Comparison of ENCODE assay signal across 27 mouse cellular contexts in the genomic region with DNA sequence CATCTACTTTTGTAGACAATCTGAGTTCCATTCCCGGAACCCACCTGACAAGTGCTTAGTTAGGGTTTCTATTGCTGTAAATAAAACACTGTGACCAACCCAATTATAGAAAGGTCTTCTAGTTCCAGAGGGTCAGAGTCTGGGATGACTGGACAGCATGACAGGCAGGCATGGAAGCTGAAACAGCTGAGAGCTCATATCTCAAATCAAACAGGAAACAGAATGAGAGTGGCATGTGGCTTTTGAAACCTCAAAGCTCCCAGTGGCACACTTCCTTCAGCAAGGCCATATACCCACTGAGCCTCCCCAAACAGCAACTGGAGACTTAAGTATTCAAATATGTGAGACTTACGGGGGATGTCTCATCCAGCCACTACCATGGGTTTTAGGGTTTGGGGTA. TPM values are rescaled to one million over a fixed set of nuclear protein-coding genes. Genes with fewer than 3 reads are reported as not detected.
DNase-seq lines count a peak whose midpoint lies in the region; ATAC-seq lines count a peak whose summit lies in the region.
"Had no signal": no experiment of that assay in that cellular context is flagged by ENCODE, and none has a peak within 500 bp of the region (broad histone marks: within the 10 kb centered on the region; RNA-seq: fewer than 3 reads in every experiment).

No protein-coding gene starts in this region.

- H3K9ac ChIP-seq in heart, embryonic 13.5 days, result no peak overlapping the region
- H3K9ac ChIP-seq in heart, embryonic 11.5 days (ENCODE audit: low read depth, low read length), result no peak overlapping the region
- H3K9ac ChIP-seq: limb, embryonic 15.5 days; liver, embryonic 14.5 days; lung, embryonic 15.5 days; midbrain, embryonic 13.5 days had no signal

- peak; percentile 23 for DNase-seq in thymus, postnatal 25 days
- no peak for DNase-seq in thymus, postnatal 4 days
- no peak for DNase-seq in kidney, adult 9 months
- DNase-seq in adrenal gland, postnatal 25 days, result no peak
- DNase-seq: adrenal gland, postnatal 14 days; B cell, adult 2 months; cerebellum, adult 18-20 months; cerebellum, postnatal 10 days; gastrocnemius, postnatal 25 days; heart, adult 2 months; heart, postnatal 14 days; kidney, adult 18-20 months; kidney, postnatal 36 days; layer of hippocampus, postnatal 36 days; right cerebral cortex, postnatal 25 days had no signal

- H3K36me3 ChIP-seq in heart, embryonic 13.5 days, result peaks cover 96% of the 10 kb centered on the region
- peaks cover 30% of the 10 kb centered on the region for H3K36me3 ChIP-seq in heart, embryonic 11.5 days (ENCODE audit: control insufficient read depth, insufficient read depth, low read length)

- no peak overlapping the region for H3K4me2 ChIP-seq in heart, embryonic 13.5 days
- H3K4me2 ChIP-seq in heart, embryonic 11.5 days, result no peak overlapping the region
- H3K4me2 ChIP-seq: limb, embryonic 15.5 days; lung, embryonic 15.5 days; midbrain, embryonic 13.5 days had no signal

- no peaks in the 10 kb centered on the region for H3K4me1 ChIP-seq in heart, embryonic 13.5 days
- H3K4me1 ChIP-seq in heart, embryonic 11.5 days (ENCODE audit: control insufficient read depth, insufficient read depth, low read length), result no peaks in the 10 kb centered on the region
- H3K4me1 ChIP-seq: limb, embryonic 10.5 days; limb, embryonic 15.5 days; lung, embryonic 15.5 days; midbrain, embryonic 13.5 days had no signal

- 0 out of 2 replicates have a peak overlapping the region, but pooled peaks have one; percentile 15 for H3K27ac ChIP-seq in heart, embryonic 13.5 days (replicated peaks)
- H3K27ac ChIP-seq in heart, embryonic 11.5 days (ENCODE audit: low read depth, low read length), result no peak overlapping the region
- H3K27ac ChIP-seq: heart, adult 2 months; limb, embryonic 10.5 days; limb, embryonic 15.5 days; liver, embryonic 14.5 days; lung, embryonic 15.5 days; midbrain, embryonic 13.5 days; stomach, postnatal 0 days had no signal

- H3K9me3 ChIP-seq in heart, embryonic 13.5 days, result no peaks in the 10 kb centered on the region
- no peaks in the 10 kb centered on the region for H3K9me3 ChIP-seq in heart, embryonic 11.5 days (replicated peaks; ENCODE audit: control insufficient read depth, low read length)
- H3K9me3 ChIP-seq: limb, embryonic 10.5 days; limb, embryonic 15.5 days; lung, embryonic 15.5 days; midbrain, embryonic 13.5 days had no signal

- H3K27me3 ChIP-seq in heart, embryonic 13.5 days (replicated peaks), result no peaks in the 10 kb centered on the region
- H3K27me3 ChIP-seq in heart, embryonic 11.5 days (ENCODE audit: control insufficient read depth, insufficient read depth, low read length), result no peaks in the 10 kb centered on the region
- H3K27me3 ChIP-seq: limb, embryonic 15.5 days; lung, embryonic 15.5 days; midbrain, embryonic 13.5 days had no signal

- no peak overlapping the region for H3K4me3 ChIP-seq in heart, embryonic 13.5 days
- H3K4me3 ChIP-seq in heart, embryonic 11.5 days (ENCODE audit: low read depth, low read length), result no peak overlapping the region
- H3K4me3 ChIP-seq: erythroblast, embryonic 14.5 days; heart, adult 2 months; limb, embryonic 10.5 days; limb, embryonic 15.5 days; lung, embryonic 15.5 days; midbrain, embryonic 13.5 days had no signal

- 80% methylated on average over 2 of the region's 2 CpGs for WGBS in heart, embryonic 13.5 days
- WGBS in heart, embryonic 11.5 days (ENCODE audit: insufficient replicate concordance), result 89% methylated on average over 2 of the region's 2 CpGs

- no peak; the same call in 1 of the 2 replicates for ATAC-seq in heart, embryonic 13.5 days (ENCODE audit: extremely low read depth, insufficient number of reproducible peaks, low FRiP score, low TSS enrichment)
- ATAC-seq in heart, embryonic 11.5 days (replicated peaks; ENCODE audit: insufficient number of reproducible peaks, low FRiP score, low TSS enrichment), result no peak
- ATAC-seq in hematopoietic stem cell, adult 5-6 weeks (replicated peaks in 1 of 2; ENCODE audit: insufficient read depth in 1 of 2, low FRiP score in 2 of 2, low TSS enrichment in 1 of 2, low read depth in 1 of 2, poor library complexity in 2 of 2, severe bottlenecking in 2 of 2), result peak; percentile 68 to 71
- ATAC-seq: forebrain, embryonic 16.5 days; hindbrain, embryonic 16.5 days; midbrain, embryonic 13.5 days had no signal

RNA-seq across cellular contexts. Expression of gene Abraxas2, which starts 14.0 kb away (rescaled TPM):
- polyA plus RNA-seq in heart, embryonic 13.5 days (2015; fragmentation: Nextera tagmentation; extraction: Ambion mirVana), result 25.7 and 28.9 TPM in 2 replicates
- 31.5 and 35.2 TPM in 2 replicates for polyA plus RNA-seq in heart, embryonic 11.5 days (2014; fragmentation: Nextera tagmentation; extraction: Ambion mirVana)
- 45.3 and 56.8 TPM in 2 replicates for total RNA-seq in hematopoietic stem cell, adult 5-6 weeks (2017)
- total RNA-seq in adrenal gland, postnatal 25 days (2021), result 35.4 and 39.5 TPM in 2 replicates

RNA-seq across cellular contexts. Expression of gene Eef1akmt2, which starts 20.6 kb away (rescaled TPM):
- 38.5 and 40.3 TPM in 2 replicates for polyA plus RNA-seq in heart, embryonic 13.5 days (2015; fragmentation: Nextera tagmentation; extraction: Ambion mirVana)
- 43.7 and 44.4 TPM in 2 replicates for polyA plus RNA-seq in heart, embryonic 11.5 days (2014; fragmentation: Nextera tagmentation; extraction: Ambion mirVana)
- total RNA-seq in hematopoietic stem cell, adult 5-6 weeks (2017), result 68.4 and 86.3 TPM in 2 replicates
- total RNA-seq in adrenal gland, postnatal 25 days (2021), result 30.5 and 36.6 TPM in 2 replicates

RNA-seq across cellular contexts. Expression of gene Zranb1, which starts 57.9 kb away (rescaled TPM):
- 7.5 and 8.0 TPM in 2 replicates for polyA plus RNA-seq in heart, embryonic 13.5 days (2015; fragmentation: Nextera tagmentation; extraction: Ambion mirVana)
- 9.7 and 10.6 TPM in 2 replicates for polyA plus RNA-seq in heart, embryonic 11.5 days (2014; fragmentation: Nextera tagmentation; extraction: Ambion mirVana)
- 65.4 and 66.9 TPM in 2 replicates for total RNA-seq in hematopoietic stem cell, adult 5-6 weeks (2017)
- 33.3 and 38.6 TPM in 2 replicates for total RNA-seq in adrenal gland, postnatal 25 days (2021)

RNA-seq across cellular contexts. Expression of gene Fam53b, which starts 59.4 kb away (rescaled TPM):
- 12.5 and 15.7 TPM in 2 replicates for polyA plus RNA-seq in heart, embryonic 13.5 days (2015; fragmentation: Nextera tagmentation; extraction: Ambion mirVana)
- polyA plus RNA-seq in heart, embryonic 11.5 days (2014; fragmentation: Nextera tagmentation; extraction: Ambion mirVana), result 11.9 and 14.5 TPM in 2 replicates
- 12.9 and 15.6 TPM in 2 replicates for total RNA-seq in hematopoietic stem cell, adult 5-6 weeks (2017)
- 86.3 and 107 TPM in 2 replicates for total RNA-seq in adrenal gland, postnatal 25 days (2021)

Comparison
In these comparisons a context has a peak if more than half of its experiments do, and no peak if none do; other contexts are left out.
1. ATAC-seq: peak in hematopoietic stem cell, adult 5-6 weeks (2 of 2); none in heart, embryonic 13.5 days (single experiment) and heart, embryonic 11.5 days (single experiment).